Mouse (Mus musculus) midbrain, embryonic 14.5 days (tissue): Measurements from ENCODE around the gene Pecr. TPM values are rescaled to one million over a fixed set of nuclear protein-coding genes. Genes with fewer than 3 reads are reported as not detected.
A peak's percentile ranks its signal among the peaks of the same experiment; 100 is the strongest.

Experiments used
- ATAC-seq: fragments of 200-750 bp; cut with Nextera tagmentation; 2 replicates; pipeline ENCODE4 v1.8.0; 2017; ENCODE audit warnings: moderate number of reproducible peaks, moderate library complexity; ENCODE audit not compliant: low FRiP score, low TSS enrichment
- DNase-seq: peaks from one replicate; pipeline ENCODE4 v3.0.0-alpha.2; 2015
- H3K27ac ChIP-seq: fragments of 300-500 bp; sonication (generic); replicated peaks from 2 replicates; pipeline ENCODE4 v1.5.1; 2014; ENCODE audit warnings: mild to moderate bottlenecking, low read depth, low read length, moderate library complexity
- H3K27me3 ChIP-seq: fragments of 300-500 bp; sonication (generic); 2 replicates; pipeline ENCODE4 v1.6.1; 2014; ENCODE audit warnings: low read length, control low read depth, mixed read lengths; ENCODE audit not compliant: control insufficient read depth, insufficient read depth
- H3K36me3 ChIP-seq: fragments of 300-500 bp; sonication (generic); 2 replicates; pipeline ENCODE4 v1.6.1; 2014; ENCODE audit warnings: low read length, control low read depth; ENCODE audit not compliant: control insufficient read depth, insufficient read depth
- H3K4me1 ChIP-seq: fragments of 300-500 bp; sonication (generic); 2 replicates; pipeline ENCODE4 v1.6.1; 2014; ENCODE audit warnings: mild to moderate bottlenecking, antibody characterized with exemption, low read length, control low read depth; ENCODE audit not compliant: control insufficient read depth, insufficient read depth
- H3K4me2 ChIP-seq: fragments of 300-500 bp; sonication (generic); 2 replicates; pipeline ENCODE4 v1.6.1; 2014; ENCODE audit warnings: mild to moderate bottlenecking, low read length, moderate library complexity
- H3K4me3 ChIP-seq: fragments of 300-500 bp; sonication (generic); replicated peaks from 2 replicates; pipeline ENCODE4 v1.5.1; 2014; ENCODE audit warnings: low read depth, low read length
- H3K9ac ChIP-seq: fragments of 300-500 bp; sonication (generic); replicated peaks from 2 replicates; pipeline ENCODE4 v1.6.1; 2014; ENCODE audit warnings: mild to moderate bottlenecking, low read length, moderate library complexity
- H3K9me3 ChIP-seq: fragments of 300-500 bp; sonication (generic); 2 replicates; pipeline ENCODE4 v1.6.1; 2016; ENCODE audit warnings: low read length, control low read depth, mixed read lengths; ENCODE audit not compliant: control insufficient read depth
- WGBS: fragments of 180-500 bp; shearing (Covaris S2); extraction: QIAGEN DNeasy Blood & Tissue Kit; methylation state at CpG from one replicate; pipeline ENCODE4 v1.1.7; 2014; 5-methylcytosine and 5-hydroxymethylcytosine counted together
- polyA plus RNA-seq: library from polyadenylated mRNA; unstranded; fragments of >200 nt; fragmentation: Nextera tagmentation; extraction: Ambion mirVana; gene quantifications from 2 replicates; pipeline ENCODE4 v1.2.1, GENCODE M21; 2014

The Pecr gene
- polyA plus RNA-seq, 1 experiment from 2014 or later = 7.7 TPM

- Histone ChIP-seq H3K36me3 (peaks cover 24% of the 10 kb centered on the region), H3K9ac (no peak overlapping the region), H3K4me3 (no peak overlapping the region), H3K4me1 (no peaks in the 10 kb centered on the region), H3K9me3 (no peaks in the 10 kb centered on the region), H3K27ac (no peak overlapping the region), H3K4me2 (no peak overlapping the region), H3K27me3 (no peaks in the 10 kb centered on the region)
- no peak for DNase-seq
- 73% methylated on average over 4 of the region's 4 CpGs for WGBS
- ATAC-seq = no peak
These were observed 10.0 kb upstream of the Pecr start for GRCm38 (mm10) chr1:72293869-72294663.

- Histone ChIP-seq H3K4me3 (no peak overlapping the region), H3K27me3 (no peaks in the 10 kb centered on the region), H3K36me3 (peaks cover 11% of the 10 kb centered on the region; the same call in 1 of the 2 replicates), H3K4me2 (no peak overlapping the region), H3K27ac (no peak overlapping the region), H3K4me1 (peaks cover 10% of the 10 kb centered on the region), H3K9me3 (no peaks in the 10 kb centered on the region), H3K9ac (no peak overlapping the region)
- WGBS = 84% methylated on average over 2 of the region's 2 CpGs
- DNase-seq (no peak), ATAC-seq (no peak)
These were observed 7.8 kb upstream of the Pecr start for GRCm38 (mm10) chr1:72291925-72292324.

- Histone ChIP-seq H3K36me3 (peaks cover 11% of the 10 kb centered on the region; the same call in 1 of the 2 replicates), H3K4me2 (no peak overlapping the region), H3K9me3 (no peaks in the 10 kb centered on the region), H3K27me3 (no peaks in the 10 kb centered on the region), H3K9ac (no peak overlapping the region), H3K4me1 (peaks cover 15% of the 10 kb centered on the region), H3K27ac (no peak overlapping the region), H3K4me3 (no peak overlapping the region)
- no peak for DNase-seq
- ATAC-seq = no peak
- WGBS = 97% methylated on average over 4 of the region's 4 CpGs
These were observed 7.3 kb upstream of the Pecr start for GRCm38 (mm10) chr1:72291421-72291820.

GRCm38 (mm10) chr1:72290896-72291295, 6.8 kb upstream of the Pecr start:
- H3K27me3 ChIP-seq = no peaks in the 10 kb centered on the region
- WGBS = 96% methylated on average over 4 of the region's 4 CpGs
- no peaks in the 10 kb centered on the region for H3K9me3 ChIP-seq

GRCm38 (mm10) chr1:72288527-72289150, 4.5 kb upstream of the Pecr start:
- H3K4me3 ChIP-seq = no peak overlapping the region
- no peak overlapping the region for H3K4me2 ChIP-seq
- no peaks in the 10 kb centered on the region for H3K9me3 ChIP-seq
- H3K36me3 ChIP-seq = 0 out of 2 replicates have a peak, but pooled peaks cover 2% of the 10 kb centered on the region
- DNase-seq (no peak), ATAC-seq (no peak)
- H3K27ac ChIP-seq = no peak overlapping the region
- H3K27me3 ChIP-seq = no peaks in the 10 kb centered on the region
- peaks cover 36% of the 10 kb centered on the region for H3K4me1 ChIP-seq
- WGBS = 90% methylated on average over 4 of the region's 4 CpGs
- H3K9ac ChIP-seq = no peak overlapping the region

More at GRCm38 (mm10) chr1:72290896-72291295, 6.8 kb upstream of the Pecr start:
- Histone ChIP-seq H3K27ac (no peak overlapping the region), H3K4me3 (no peak overlapping the region), H3K4me2 (no peak overlapping the region), H3K36me3 (peaks cover 11% of the 10 kb centered on the region; the same call in 1 of the 2 replicates), H3K4me1 (peaks cover 20% of the 10 kb centered on the region), H3K9ac (no peak overlapping the region)
- no peak for ATAC-seq
- DNase-seq = no peak

- H3K4me2 ChIP-seq = no peak overlapping the region
- H3K9ac ChIP-seq = no peak overlapping the region
- no peak for DNase-seq
- no peak overlapping the region for H3K4me3 ChIP-seq
- no peaks in the 10 kb centered on the region for H3K9me3 ChIP-seq
- no peak overlapping the region; the same call in 1 of the 2 replicates for H3K27ac ChIP-seq
- peaks cover 36% of the 10 kb centered on the region for H3K4me1 ChIP-seq
- 0 out of 2 replicates have a peak, but pooled peaks cover 2% of the 10 kb centered on the region for H3K36me3 ChIP-seq
- no peaks in the 10 kb centered on the region for H3K27me3 ChIP-seq
- ATAC-seq = no peak
- WGBS = 88% methylated on average over 4 of the region's 4 CpGs
These were observed 3.8 kb upstream of the Pecr start for GRCm38 (mm10) chr1:72287893-72288292.

- 3% methylated on average over 5 of the region's 5 CpGs for WGBS
- ATAC-seq (peak; percentile 57), DNase-seq (peak; percentile 81)
- Histone ChIP-seq H3K36me3 (0 out of 2 replicates have a peak, but pooled peaks cover 2% of the 10 kb centered on the region), H3K4me1 (peaks cover 36% of the 10 kb centered on the region), H3K27ac (peak overlapping the region; percentile 88), H3K27me3 (no peaks in the 10 kb centered on the region), H3K4me3 (no peak overlapping the region; the same call in 1 of the 2 replicates), H3K9me3 (no peaks in the 10 kb centered on the region), H3K9ac (peak overlapping the region; percentile 31), H3K4me2 (peak overlapping the region; percentile 79)
These were observed 2.8 kb upstream of the Pecr start for GRCm38 (mm10) chr1:72286904-72287303.

GRCm38 (mm10) chr1:72284539-72284938, 425 bp upstream of the Pecr start:
- Histone ChIP-seq H3K27me3 (no peaks in the 10 kb centered on the region), H3K27ac (peak overlapping the region; percentile 88), H3K4me3 (peak overlapping the region; percentile 54), H3K4me1 (peaks cover 36% of the 10 kb centered on the region), H3K9me3 (no peaks in the 10 kb centered on the region), H3K4me2 (peak overlapping the region; percentile 79), H3K9ac (peak overlapping the region; percentile 81), H3K36me3 (0 out of 2 replicates have a peak, but pooled peaks cover 2% of the 10 kb centered on the region)
- DNase-seq (peak; percentile 55), ATAC-seq (peak; percentile 68)
- 3% methylated on average over 5 of the region's 5 CpGs for WGBS
